Mouse (Mus musculus): ENCODE data around the gene Pf4. TPM values are rescaled to one million over a fixed set of nuclear protein-coding genes. Genes with fewer than 3 reads are reported as not detected.
"Not testable (repeated sequence)": the region's sequence is repeated elsewhere in the genome, so short reads cannot be mapped to it uniquely, and the experiment has no call there.

Pf4 gene
- total and polyA plus RNA-seq, 3 experiments: 37.6 to 73.0 (median 71.1) TPM

DNA sequence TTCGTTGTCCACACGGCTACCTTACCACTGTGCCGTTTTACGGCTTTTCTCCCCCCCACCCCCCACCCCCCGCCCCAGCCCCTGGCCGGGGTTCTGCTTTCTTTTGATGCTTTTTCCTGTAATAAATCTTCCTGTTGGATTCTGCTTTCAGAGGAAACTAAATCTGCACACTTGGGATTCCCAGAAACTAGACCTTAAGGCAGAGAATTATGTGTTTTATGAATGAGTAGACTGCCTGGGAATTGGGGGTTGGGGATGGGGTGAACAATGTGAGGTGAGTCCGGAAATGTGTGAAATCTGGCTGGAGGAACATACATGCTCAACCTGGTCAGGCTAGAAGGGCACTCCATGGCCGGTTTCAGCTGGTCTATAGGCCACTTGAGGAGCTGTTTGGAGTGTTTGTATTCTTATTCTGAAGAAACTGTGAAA is 17.9 kb downstream of the Pf4 start:
- Histone ChIP-seq H3K79me2 (replicated peaks; ENCODE audit: control insufficient read depth, insufficient read depth, low read length) (no peaks in the 10 kb centered on the region), H3K27ac (no peak overlapping the region)
- intact Hi-C loops (cut with DNase I): no loop called here

DNA sequence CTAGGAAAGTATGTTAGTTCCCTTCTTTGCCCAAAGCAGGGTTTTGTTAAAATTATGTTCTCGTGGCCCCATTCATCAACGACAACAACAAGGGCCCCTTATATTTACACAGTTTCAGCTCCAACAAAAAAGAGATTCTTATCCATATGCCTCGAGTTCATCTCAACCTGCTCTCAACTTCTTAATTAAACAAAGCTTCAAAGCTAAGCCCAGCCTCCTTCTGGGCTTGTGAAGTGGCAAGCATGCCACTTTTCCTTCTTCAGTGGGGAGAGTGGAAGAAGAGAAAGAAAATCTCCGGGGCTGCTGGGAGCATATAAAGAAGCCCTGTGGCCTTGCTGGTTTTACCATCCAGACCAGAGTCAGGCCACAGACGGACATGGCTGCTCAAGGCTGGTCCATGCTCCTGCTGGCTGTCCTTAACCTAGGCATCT is 22.0 kb downstream of the Pf4 start, which contains the start of gene Cxcl15:
TSS of gene Cxcl15 (plus strand) at position 340 of the 431 bp plus-strand sequence.
- no peak within 1 kb of the TSS for H3K4me3 ChIP-seq
- no peaks in the 10 kb centered on the region for H3K36me3 ChIP-seq (ENCODE audit: control insufficient read depth, insufficient read depth, low read length)

More for the DNA sequence above, 17.9 kb downstream of the Pf4 start:
- Histone ChIP-seq H3K9ac (ENCODE audit: low read depth, low read length) (no peak overlapping the region), H3K4me3 (no peak overlapping the region), H3K27me3 (ENCODE audit: control insufficient read depth, insufficient read depth, low read length) (no peaks in the 10 kb centered on the region), H3K4me1 (ENCODE audit: control insufficient read depth, insufficient read depth, low read length) (no peaks in the 10 kb centered on the region; the same call in 1 of the 2 replicates), H3K36me3 (ENCODE audit: control insufficient read depth, insufficient read depth, low read length) (no peaks in the 10 kb centered on the region)
- no peak for DNase-seq
- no peak for TF ChIP-seq EP300 (IDR thresholded peaks at IDR 0.05; ENCODE audit: insufficient read depth, low read depth, low read length)
- TF ChIP-seq POLR2A (IDR thresholded peaks at IDR 0.05; ENCODE audit: insufficient read depth, low read depth, low read length): no peak
- no peak for TF ChIP-seq CTCF (IDR thresholded peaks at IDR 0.05)
- WGBS: 73% methylated on average over 8 of the region's 8 CpGs

GRCm38 (mm10) chr5:90795392-90795791 is 23.2 kb downstream of the Pf4 start:
- H3K4me1 ChIP-seq (ENCODE audit: control insufficient read depth, insufficient read depth, low read length); H3K27ac ChIP-seq; intact Hi-C loops (cut with DNase I); H3K36me3 ChIP-seq (ENCODE audit: control insufficient read depth, insufficient read depth, low read length); H3K27me3 ChIP-seq (ENCODE audit: control insufficient read depth, insufficient read depth, low read length); H3K79me2 ChIP-seq (replicated peaks; ENCODE audit: control insufficient read depth, insufficient read depth, low read length); H3K4me3 ChIP-seq; H3K9ac ChIP-seq (ENCODE audit: low read depth, low read length); DNase-seq: not testable (repeated sequence)
- 85% methylated on average over 2 of the region's 2 CpGs for WGBS

More for the DNA sequence above, 22.0 kb downstream of the Pf4 start, which contains the start of gene Cxcl15:
- H3K27me3 ChIP-seq (ENCODE audit: control insufficient read depth, insufficient read depth, low read length): no peaks in the 10 kb centered on the region
- no peak for DNase-seq
- H3K27ac ChIP-seq: no peak within 1 kb of the TSS
- no peaks in the 10 kb centered on the region; the same call in 1 of the 2 replicates for H3K4me1 ChIP-seq (ENCODE audit: control insufficient read depth, insufficient read depth, low read length)
- no peak for TF ChIP-seq CTCF (IDR thresholded peaks at IDR 0.05)
- no peak for TF ChIP-seq POLR2A (IDR thresholded peaks at IDR 0.05; ENCODE audit: insufficient read depth, low read depth, low read length)
- no peak for TF ChIP-seq EP300 (IDR thresholded peaks at IDR 0.05; ENCODE audit: insufficient read depth, low read depth, low read length)
- WGBS: 77% methylated on average over 5 of the region's 5 CpGs
- no peak within 1 kb of the TSS for H3K9ac ChIP-seq (ENCODE audit: low read depth, low read length)
- intact Hi-C loops (cut with DNase I): no loop called here
- H3K79me2 ChIP-seq (replicated peaks; ENCODE audit: control insufficient read depth, insufficient read depth, low read length): no peaks in the 10 kb centered on the region

DNA sequence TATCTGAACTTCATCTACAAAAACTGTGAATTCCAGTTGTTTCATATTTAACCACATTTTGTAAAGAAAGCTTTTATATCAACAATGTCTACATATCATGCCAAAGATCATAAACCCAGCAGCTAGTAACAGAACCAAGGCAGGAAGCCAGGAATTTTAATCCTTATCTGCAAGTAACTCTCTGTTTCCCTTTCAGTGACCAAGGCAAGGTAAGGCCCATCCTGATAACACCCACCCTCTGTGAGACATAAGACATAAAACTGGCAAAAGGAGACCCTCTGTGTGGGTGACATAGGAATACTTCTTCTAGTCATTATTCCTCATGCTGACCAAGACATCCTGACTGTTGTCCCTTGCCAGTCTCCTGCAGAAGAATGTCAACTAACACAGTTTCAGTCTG is 32.3 kb downstream of the Pf4 start:
- no peaks in the 10 kb centered on the region for H3K79me2 ChIP-seq (replicated peaks; ENCODE audit: control insufficient read depth, insufficient read depth, low read length)
- DNase-seq: no peak
- H3K9ac ChIP-seq (ENCODE audit: low read depth, low read length): no peak overlapping the region
- H3K4me3 ChIP-seq: no peak overlapping the region
- H3K36me3 ChIP-seq (ENCODE audit: control insufficient read depth, insufficient read depth, low read length): no peaks in the 10 kb centered on the region
- TF ChIP-seq CTCF (IDR thresholded peaks at IDR 0.05) (no peak), POLR2A (IDR thresholded peaks at IDR 0.05; ENCODE audit: insufficient read depth, low read depth, low read length) (no peak), EP300 (IDR thresholded peaks at IDR 0.05; ENCODE audit: insufficient read depth, low read depth, low read length) (no peak)
- H3K4me1 ChIP-seq (ENCODE audit: control insufficient read depth, insufficient read depth, low read length): no peaks in the 10 kb centered on the region
- intact Hi-C loops (cut with DNase I): no loop called here
- H3K27ac ChIP-seq: no peak overlapping the region
- no peaks in the 10 kb centered on the region for H3K27me3 ChIP-seq (ENCODE audit: control insufficient read depth, insufficient read depth, low read length)

DNA sequence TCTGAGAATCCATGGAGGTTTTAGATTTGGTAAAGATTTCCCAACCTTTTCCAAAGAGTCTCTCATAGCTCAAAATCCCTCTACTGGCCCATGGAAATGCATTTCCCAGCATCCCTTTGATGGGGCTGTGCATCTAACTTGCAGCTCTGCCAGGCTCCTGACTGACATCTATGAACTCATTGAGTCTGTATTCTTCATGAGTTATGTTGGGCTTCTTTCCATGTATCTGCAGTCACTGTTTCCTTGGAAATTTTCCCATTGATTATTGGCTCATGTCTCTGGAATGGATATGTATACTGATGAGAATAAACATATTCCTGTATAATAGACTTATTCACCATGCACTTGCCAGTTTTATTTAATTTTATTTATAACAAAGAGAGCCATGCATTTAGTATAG is 33.8 kb downstream of the Pf4 start:
- Histone ChIP-seq H3K27ac (no peak overlapping the region), H3K79me2 (replicated peaks; ENCODE audit: control insufficient read depth, insufficient read depth, low read length) (no peaks in the 10 kb centered on the region), H3K4me1 (ENCODE audit: control insufficient read depth, insufficient read depth, low read length) (no peaks in the 10 kb centered on the region), H3K36me3 (ENCODE audit: control insufficient read depth, insufficient read depth, low read length) (no peaks in the 10 kb centered on the region), H3K4me3 (no peak overlapping the region), H3K9ac (ENCODE audit: low read depth, low read length) (no peak overlapping the region), H3K27me3 (ENCODE audit: control insufficient read depth, insufficient read depth, low read length) (no peaks in the 10 kb centered on the region)
- TF ChIP-seq POLR2A (IDR thresholded peaks at IDR 0.05; ENCODE audit: insufficient read depth, low read depth, low read length) (no peak), EP300 (IDR thresholded peaks at IDR 0.05; ENCODE audit: insufficient read depth, low read depth, low read length) (no peak), CTCF (IDR thresholded peaks at IDR 0.05) (no peak)
- intact Hi-C loops (cut with DNase I): no loop called here
- DNase-seq: no peak

DNA sequence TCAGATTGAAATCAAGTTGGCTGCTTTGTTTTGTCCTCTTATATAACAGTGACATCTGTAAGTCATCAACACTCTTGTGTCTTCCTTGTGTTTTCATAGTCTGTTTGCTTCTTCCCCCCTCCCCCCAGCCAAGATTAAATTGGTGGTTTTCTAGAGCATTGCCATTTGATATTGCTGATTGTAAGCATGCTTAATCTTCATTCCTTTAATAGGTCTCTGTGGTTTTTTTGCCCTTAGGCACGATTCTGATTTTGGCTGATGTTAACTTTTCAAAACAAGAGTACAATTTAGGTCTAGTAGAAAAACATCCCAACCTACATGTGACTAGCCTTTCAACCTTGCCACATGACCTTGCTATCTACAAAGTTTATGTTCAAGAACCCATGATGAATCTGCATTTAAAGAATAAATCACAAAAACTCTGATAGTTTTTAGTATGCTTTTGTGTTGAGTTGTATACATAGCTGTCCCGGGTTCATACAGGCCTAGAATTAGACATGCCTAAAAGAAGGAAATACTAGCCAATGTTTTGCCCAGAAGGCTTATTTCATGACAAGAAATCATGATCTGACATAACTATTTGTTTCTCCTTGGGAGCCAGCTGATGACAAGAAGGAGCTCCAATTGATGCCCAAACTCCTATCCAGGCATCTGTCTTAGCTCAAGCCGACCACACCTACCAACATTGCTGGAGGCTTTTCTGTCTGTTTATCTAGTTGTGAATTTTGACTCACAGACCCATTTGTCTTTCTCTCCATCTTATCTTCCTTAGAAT is 35.1 kb downstream of the Pf4 start:
- Histone ChIP-seq H3K4me3 (no peak overlapping the region), H3K9ac (ENCODE audit: low read depth, low read length) (no peak overlapping the region), H3K27ac (no peak overlapping the region), H3K36me3 (ENCODE audit: control insufficient read depth, insufficient read depth, low read length) (no peaks in the 10 kb centered on the region), H3K27me3 (ENCODE audit: control insufficient read depth, insufficient read depth, low read length) (no peaks in the 10 kb centered on the region), H3K4me1 (ENCODE audit: control insufficient read depth, insufficient read depth, low read length) (no peaks in the 10 kb centered on the region), H3K79me2 (replicated peaks; ENCODE audit: control insufficient read depth, insufficient read depth, low read length) (no peaks in the 10 kb centered on the region)
- intact Hi-C loops (cut with DNase I): no loop called here
- TF ChIP-seq POLR2A (IDR thresholded peaks at IDR 0.05; ENCODE audit: insufficient read depth, low read depth, low read length) (no peak), EP300 (IDR thresholded peaks at IDR 0.05; ENCODE audit: insufficient read depth, low read depth, low read length) (no peak), CTCF (IDR thresholded peaks at IDR 0.05) (no peak)
- no peak for DNase-seq
- WGBS: 73% methylated on average over 3 of the region's 3 CpGs

Measured in heart, adult 2 months (tissue).